Mouse (Mus musculus) hindbrain, postnatal 0 days (tissue): Measurements from ENCODE around the gene Fahd1. TPM values are rescaled to one million over a fixed set of nuclear protein-coding genes. Genes with fewer than 3 reads are reported as not detected.

Experiments
- ATAC-seq: fragments of 200-750 bp; cut with Nextera tagmentation; 2 replicates; pipeline ENCODE4 v1.8.0; 2017; ENCODE audit warnings: mild to moderate bottlenecking, moderate TSS enrichment, moderate library complexity
- DNase-seq: peaks from one replicate; pipeline ENCODE4 v3.0.0-alpha.2; 2015; ENCODE audit warnings: low spot score
- H3K27ac ChIP-seq: fragments of 300-500 bp; sonication (generic); 2 replicates; pipeline ENCODE4 v1.5.1; 2014; ENCODE audit warnings: mild to moderate bottlenecking
- H3K27me3 ChIP-seq: fragments of 300-500 bp; sonication (generic); 2 replicates; pipeline ENCODE4 v1.6.1; 2014; ENCODE audit warnings: low read length, mixed read lengths; ENCODE audit not compliant: insufficient read depth
- H3K36me3 ChIP-seq: fragments of 300-500 bp; sonication (generic); 2 replicates; pipeline ENCODE4 v1.6.1; 2014; ENCODE audit warnings: low read length, mixed read lengths; ENCODE audit not compliant: insufficient read depth
- H3K4me1 ChIP-seq: fragments of 300-500 bp; sonication (generic); 2 replicates; pipeline ENCODE4 v1.6.1; 2014; ENCODE audit warnings: antibody characterized with exemption, low read length, mixed read lengths; ENCODE audit not compliant: insufficient read depth
- H3K4me2 ChIP-seq: fragments of 300-500 bp; sonication (generic); 2 replicates; pipeline ENCODE4 v1.6.1; 2014; ENCODE audit warnings: low read depth, mild to moderate bottlenecking, low read length, moderate library complexity, mixed read lengths
- H3K4me3 ChIP-seq: fragments of 300-500 bp; sonication (generic); 2 replicates; pipeline ENCODE4 v1.5.1; 2014; ENCODE audit warnings: low read length
- H3K9ac ChIP-seq: fragments of 300-500 bp; sonication (generic); replicated peaks from 2 replicates; pipeline ENCODE4 v1.6.1; 2014; ENCODE audit warnings: mild to moderate bottlenecking, low read length, moderate library complexity, mixed read lengths
- H3K9me3 ChIP-seq: fragments of 300-500 bp; sonication (generic); 2 replicates; pipeline ENCODE4 v1.6.1; 2016; ENCODE audit warnings: low read length, mixed read lengths
- CTCF ChIP-seq: IDR thresholded peaks from 2 replicates; pipeline ENCODE4 v1.5.1; 2016; ENCODE audit warnings: antibody characterized with exemption, control low read depth, low read depth
- WGBS: fragments of 180-500 bp; shearing (Covaris S2); extraction: QIAGEN DNeasy Blood & Tissue Kit; methylation state at CpG from one replicate; pipeline ENCODE4 v1.1.7; 2014; 5-methylcytosine and 5-hydroxymethylcytosine counted together
- polyA plus RNA-seq: library from polyadenylated mRNA; unstranded; fragments of >200 nt; fragmentation: Nextera tagmentation; extraction: Ambion mirVana; gene quantifications from 2 replicates; pipeline ENCODE4 v1.2.1, GENCODE M21; 2015
- total RNA-seq: library from RNA; depleted of rRNA; stranded (reverse); fragments of >200 nt; gene quantifications from 2 replicates; pipeline ENCODE4 v1.2.3, GENCODE M21; 2014

Fahd1 gene
- total and polyA plus RNA-seq, 2 experiments from 2014 or later = 16.6 to 20.2 TPM

DNA sequence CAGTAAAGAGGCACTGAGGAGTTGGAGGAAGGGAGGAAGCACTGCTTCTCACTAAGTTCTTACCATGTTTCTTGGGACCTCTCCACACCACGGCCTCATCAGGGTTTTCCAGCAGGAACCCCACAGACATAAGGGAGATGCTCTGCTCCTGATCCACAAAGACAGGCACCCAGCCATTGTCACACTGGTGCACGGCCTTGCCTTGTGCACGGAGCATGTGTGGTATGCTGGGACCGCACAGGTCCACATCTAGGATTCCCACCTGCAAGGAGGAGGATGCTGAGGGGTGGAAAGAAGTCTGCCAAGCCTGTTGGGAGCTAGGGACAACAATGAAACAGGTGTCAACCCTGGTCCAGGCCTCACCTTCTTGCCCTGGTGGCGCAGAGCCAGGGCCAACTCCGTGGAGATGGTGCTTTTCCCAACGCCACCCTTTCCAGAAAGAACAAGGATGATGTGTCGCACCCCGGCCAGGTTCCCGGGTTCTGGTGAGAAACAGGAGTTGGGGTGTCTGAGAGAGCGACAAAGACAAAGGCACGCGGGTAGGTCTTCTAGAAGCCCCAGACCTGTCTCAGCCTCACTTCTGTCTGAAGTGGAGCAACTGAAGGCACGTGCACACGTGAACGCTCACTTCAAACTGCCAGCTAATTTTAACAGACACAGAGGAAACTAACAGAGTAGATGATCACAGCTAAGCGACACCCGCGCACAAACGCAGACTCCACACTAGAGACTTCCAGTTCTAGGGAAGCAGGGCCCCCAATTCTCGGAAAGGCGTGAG, 35.4 kb upstream of the Fahd1 start:
- ATAC-seq (no peak), DNase-seq (no peak)
- Histone ChIP-seq H3K27me3 (no peaks in the 10 kb centered on the region), H3K4me1 (peaks cover 16% of the 10 kb centered on the region), H3K4me2 (peak overlapping the region; percentile 94), H3K4me3 (peak overlapping the region; percentile 84), H3K27ac (peak overlapping the region; percentile 54), H3K9ac (peak overlapping the region; percentile 65), H3K9me3 (no peaks in the 10 kb centered on the region), H3K36me3 (peaks cover 16% of the 10 kb centered on the region)
- WGBS = 25% methylated on average over 22 of the region's 22 CpGs
- no peak for TF ChIP-seq CTCF

DNA sequence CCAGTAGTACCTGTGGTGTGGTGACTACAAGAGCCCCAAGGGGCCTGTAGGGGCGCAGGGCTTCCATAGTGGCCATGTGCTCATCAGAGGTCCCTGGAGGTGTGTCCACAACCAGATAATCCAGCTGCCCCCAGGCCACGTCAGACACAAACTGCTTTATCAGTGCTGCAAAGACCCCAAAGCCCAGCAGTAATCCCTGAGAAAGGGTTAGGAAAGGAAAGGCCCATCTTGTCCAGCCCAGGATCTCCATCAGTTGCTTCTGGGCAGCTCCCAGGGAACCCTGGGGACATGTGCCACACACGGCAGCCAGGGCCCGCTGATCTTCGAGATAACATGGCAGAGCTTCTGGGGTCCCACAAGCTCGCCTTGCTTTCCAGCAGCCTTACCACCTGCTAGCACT, 34.2 kb upstream of the Fahd1 start:
- Histone ChIP-seq H3K4me1 (peaks cover 16% of the 10 kb centered on the region), H3K9me3 (no peaks in the 10 kb centered on the region), H3K4me3 (no peak overlapping the region), H3K9ac (no peak overlapping the region), H3K27me3 (no peaks in the 10 kb centered on the region), H3K36me3 (peaks cover 8% of the 10 kb centered on the region; the same call in 1 of the 2 replicates), H3K4me2 (no peak overlapping the region), H3K27ac (no peak overlapping the region)
- no peak for DNase-seq
- TF ChIP-seq CTCF = no peak
- WGBS = 92% methylated on average over 6 of the region's 6 CpGs
- ATAC-seq = no peak

DNA sequence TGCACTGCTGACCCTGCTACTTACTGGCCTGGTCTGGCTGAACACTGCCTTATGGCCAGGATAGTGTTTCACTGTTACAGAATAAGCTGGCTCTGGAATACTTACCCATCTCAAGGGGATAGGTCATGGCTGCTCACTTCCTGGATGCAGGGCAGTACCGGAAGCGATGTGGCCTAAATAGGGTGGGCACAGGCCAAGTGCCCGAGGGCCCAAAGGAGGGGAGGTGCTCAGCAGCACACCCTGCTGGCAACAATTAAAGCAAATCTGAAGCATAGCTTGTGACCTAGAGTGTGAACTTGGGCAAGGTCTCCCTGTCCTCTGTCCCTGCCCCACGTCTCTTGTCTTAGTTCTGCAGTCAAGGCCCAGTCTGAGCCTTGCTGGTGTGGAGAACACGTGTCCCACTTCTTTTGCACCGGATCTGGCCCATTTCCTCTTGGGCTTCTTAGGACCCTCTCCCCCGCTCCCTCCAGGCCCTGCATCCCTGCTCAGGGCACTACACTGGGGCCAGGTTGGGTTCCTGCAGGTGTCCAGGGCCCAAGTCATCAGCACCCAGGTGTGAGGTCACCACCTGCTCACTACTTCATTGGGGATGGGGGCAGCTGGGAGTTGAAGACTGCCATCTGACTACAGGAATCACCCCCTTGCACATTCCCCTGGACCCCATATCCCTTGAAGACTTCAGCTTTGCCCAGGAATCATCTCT, 31.7 kb upstream of the Fahd1 start:
- no peak overlapping the region for H3K27ac ChIP-seq
- no peak for ATAC-seq
- WGBS = 45% methylated on average over 7 of the region's 7 CpGs
- no peaks in the 10 kb centered on the region for H3K9me3 ChIP-seq
- no peak overlapping the region for H3K4me2 ChIP-seq
- no peak overlapping the region for H3K9ac ChIP-seq
- H3K36me3 ChIP-seq = peaks cover 6% of the 10 kb centered on the region; the same call in 1 of the 2 replicates
- peaks cover 6% of the 10 kb centered on the region for H3K4me1 ChIP-seq
- DNase-seq = peak; percentile 38
- H3K27me3 ChIP-seq = no peaks in the 10 kb centered on the region
- TF ChIP-seq CTCF = peak; percentile 68
- no peak overlapping the region for H3K4me3 ChIP-seq

DNA sequence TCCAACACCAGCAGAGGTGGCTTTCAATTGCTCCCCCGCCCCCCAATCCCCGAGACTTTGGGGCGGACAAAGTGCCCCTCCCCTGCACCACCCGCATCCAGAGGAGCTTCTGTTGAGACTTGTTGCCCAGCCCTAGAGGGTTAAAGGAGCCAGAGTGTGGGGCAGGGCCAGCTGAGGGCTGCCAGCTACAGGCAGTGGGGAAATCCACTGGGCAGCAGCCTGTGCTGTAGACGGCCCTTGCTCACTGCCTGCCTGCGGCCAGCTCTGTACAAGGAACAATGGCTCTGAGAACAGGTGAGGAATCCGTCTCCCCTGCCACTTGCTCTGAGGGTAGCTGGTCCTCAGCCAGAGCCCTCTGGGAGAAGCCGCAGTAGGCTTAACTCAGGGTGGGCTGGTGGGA, 28.4 kb upstream of the Fahd1 start:
- H3K4me3 ChIP-seq = no peak overlapping the region
- DNase-seq = no peak
- no peaks in the 10 kb centered on the region for H3K4me1 ChIP-seq
- H3K27ac ChIP-seq = no peak overlapping the region
- no peaks in the 10 kb centered on the region for H3K9me3 ChIP-seq
- H3K9ac ChIP-seq = no peak overlapping the region
- H3K36me3 ChIP-seq = peaks cover 6% of the 10 kb centered on the region; the same call in 1 of the 2 replicates
- no peak for ATAC-seq
- no peak for TF ChIP-seq CTCF
- WGBS = 75% methylated on average over 8 of the region's 8 CpGs
- no peaks in the 10 kb centered on the region for H3K27me3 ChIP-seq
- no peak overlapping the region for H3K4me2 ChIP-seq

DNA sequence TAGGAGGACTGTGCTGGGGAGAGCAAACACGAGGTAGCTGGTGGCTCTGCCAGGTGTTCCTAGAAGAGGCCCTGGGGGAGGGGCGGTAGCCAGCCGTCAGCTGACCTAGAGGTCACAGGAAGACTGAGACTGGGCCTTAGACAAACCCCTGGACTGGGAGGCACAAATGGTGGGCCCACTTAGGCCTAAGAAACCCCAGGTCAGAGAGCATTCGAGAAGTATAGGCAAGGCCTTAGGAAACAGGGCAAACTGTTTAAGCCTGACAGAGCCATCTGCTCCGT, 27.9 kb upstream of the Fahd1 start:
- H3K4me2 ChIP-seq = no peak overlapping the region
- no peak for TF ChIP-seq CTCF
- no peak for DNase-seq
- H3K4me3 ChIP-seq = no peak overlapping the region
- WGBS = 47% methylated on average over 5 of the region's 5 CpGs
- no peak overlapping the region for H3K27ac ChIP-seq
- H3K27me3 ChIP-seq = no peaks in the 10 kb centered on the region
- H3K4me1 ChIP-seq = no peaks in the 10 kb centered on the region
- 0 out of 2 replicates have a peak, but pooled peaks have one; percentile 20 for ATAC-seq
- H3K36me3 ChIP-seq = peaks cover 4% of the 10 kb centered on the region; the same call in 1 of the 2 replicates
- no peak overlapping the region for H3K9ac ChIP-seq
- no peaks in the 10 kb centered on the region for H3K9me3 ChIP-seq

DNA sequence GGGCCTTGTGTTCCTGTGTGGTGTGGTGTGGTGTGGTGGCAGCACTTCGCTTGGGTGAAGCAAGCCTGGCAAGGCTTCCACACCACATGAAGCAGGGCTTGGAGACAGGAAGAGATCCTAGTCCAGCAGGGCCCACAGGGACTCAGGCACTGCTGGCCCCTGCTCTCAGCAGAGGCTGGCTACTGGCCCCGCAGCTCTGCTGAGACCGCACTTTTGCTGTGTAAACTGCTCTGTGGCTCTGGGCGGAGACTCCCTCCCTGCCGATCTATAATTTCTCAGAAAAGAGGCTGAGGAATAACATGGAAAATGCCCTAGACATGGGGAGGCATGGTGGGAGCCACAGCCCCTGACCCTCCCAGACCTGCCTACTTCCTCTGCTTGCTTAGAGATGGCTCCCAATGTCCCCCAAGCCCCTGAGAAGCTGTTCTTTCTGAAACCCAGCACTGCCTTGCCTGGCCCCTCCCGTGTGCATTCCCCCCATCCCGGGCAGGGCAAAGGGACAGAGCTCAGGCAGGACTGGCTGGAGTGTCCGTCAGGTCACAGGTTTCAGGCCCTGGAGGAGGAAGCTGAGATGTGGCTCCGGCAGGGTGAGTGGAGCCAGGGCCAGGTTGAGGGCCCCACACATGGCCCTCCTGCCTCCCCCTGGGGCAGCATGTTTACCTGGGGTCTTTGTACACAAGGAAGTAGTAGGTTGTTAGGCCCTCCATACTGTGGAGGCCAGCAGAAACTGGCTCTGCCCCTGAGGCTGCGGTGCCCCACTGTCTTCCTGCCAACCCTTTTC, 27.4 kb upstream of the Fahd1 start:
- Histone ChIP-seq H3K36me3 (no peaks in the 10 kb centered on the region), H3K9me3 (no peaks in the 10 kb centered on the region), H3K27ac (no peak overlapping the region), H3K27me3 (no peaks in the 10 kb centered on the region), H3K4me1 (no peaks in the 10 kb centered on the region), H3K4me2 (no peak overlapping the region), H3K4me3 (no peak overlapping the region), H3K9ac (no peak overlapping the region)
- 62% methylated on average over 10 of the region's 10 CpGs for WGBS
- ATAC-seq = no peak
- no peak for TF ChIP-seq CTCF
- no peak for DNase-seq
